Mouse (Mus musculus): Measurements from ENCODE around the gene Ubr2. TPM values are rescaled to one million over a fixed set of nuclear protein-coding genes. Genes with fewer than 3 reads are reported as not detected.

Ubr2 gene
- 25.3 and 27.2 TPM in 2 replicates for polyA plus RNA-seq (2012; rRNA removed)

DNA sequence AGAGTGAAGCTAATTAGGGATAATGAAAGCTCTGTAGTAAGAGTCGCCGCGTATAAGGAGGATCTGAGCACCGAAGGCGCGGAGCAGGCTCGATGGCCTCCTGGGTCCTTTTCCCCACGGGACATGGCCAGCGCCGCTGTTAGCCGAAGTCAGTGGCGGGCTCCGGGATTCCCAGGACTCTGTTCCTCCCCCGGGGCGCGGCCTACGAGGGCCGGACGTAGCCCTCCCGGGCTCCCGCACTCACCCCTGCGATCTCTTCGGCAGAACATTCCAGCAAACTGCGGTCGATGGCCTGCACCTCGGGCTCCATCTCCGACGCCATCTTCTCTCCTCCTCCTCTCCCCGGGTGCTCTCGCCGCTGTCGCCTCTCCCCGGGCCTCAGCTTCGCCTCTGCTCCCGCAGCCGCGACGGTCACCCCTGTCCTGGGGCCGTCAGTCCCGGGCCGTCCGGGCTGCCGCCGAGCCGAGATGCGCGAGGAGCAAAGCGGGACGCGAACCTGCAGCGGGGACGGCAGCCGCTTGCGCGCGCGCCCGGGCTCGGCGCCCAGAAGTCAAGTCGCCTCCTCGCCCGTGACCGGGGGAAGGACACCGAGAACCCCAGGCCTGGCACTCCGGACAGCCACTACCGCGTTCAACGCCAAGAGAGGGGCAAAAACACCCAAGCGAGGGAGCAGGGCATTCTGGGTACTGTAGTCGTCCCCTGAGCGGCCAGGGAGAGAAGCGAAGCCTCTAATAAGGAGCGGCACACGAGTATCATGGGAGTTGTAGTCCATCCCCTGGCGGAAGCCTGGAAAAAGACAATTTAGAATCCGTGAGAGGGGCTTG, at the start of gene Ubr2:
Gene Ubr2, minus strand, starts transcription at position 659 of the 824 bp plus-strand sequence.
- H3K4me1 ChIP-seq (ENCODE audit: control insufficient read depth, insufficient read depth, low read length): peaks cover 14% of the 10 kb centered on the region; the same call in 1 of the 2 replicates
- under 1% methylated on average over 76 of the region's 77 CpGs for WGBS
- H3K27me3 ChIP-seq (replicated peaks; ENCODE audit: control insufficient read depth, insufficient read depth, low read length): no peaks in the 10 kb centered on the region
- H3K36me3 ChIP-seq (ENCODE audit: control insufficient read depth, insufficient read depth, low read length): no peaks in the 10 kb centered on the region
- peak within 1 kb of the TSS; percentile 90 for H3K4me3 ChIP-seq (ENCODE audit: insufficient read depth, low read depth, low read length)
- H3K27ac ChIP-seq (ENCODE audit: insufficient read depth, low read depth, low read length): peak within 1 kb of the TSS; percentile 96
- peak; percentile 97 for DNase-seq
- TF ChIP-seq POLR2A (IDR thresholded peaks at IDR 0.05; ENCODE audit: low read depth, low read length): peak; percentile 94
- TF ChIP-seq CTCF (conservative IDR thresholded peaks at IDR 0.05; ENCODE audit: insufficient read depth, insufficient read length, low read depth, low read length): peak; percentile 31

DNA sequence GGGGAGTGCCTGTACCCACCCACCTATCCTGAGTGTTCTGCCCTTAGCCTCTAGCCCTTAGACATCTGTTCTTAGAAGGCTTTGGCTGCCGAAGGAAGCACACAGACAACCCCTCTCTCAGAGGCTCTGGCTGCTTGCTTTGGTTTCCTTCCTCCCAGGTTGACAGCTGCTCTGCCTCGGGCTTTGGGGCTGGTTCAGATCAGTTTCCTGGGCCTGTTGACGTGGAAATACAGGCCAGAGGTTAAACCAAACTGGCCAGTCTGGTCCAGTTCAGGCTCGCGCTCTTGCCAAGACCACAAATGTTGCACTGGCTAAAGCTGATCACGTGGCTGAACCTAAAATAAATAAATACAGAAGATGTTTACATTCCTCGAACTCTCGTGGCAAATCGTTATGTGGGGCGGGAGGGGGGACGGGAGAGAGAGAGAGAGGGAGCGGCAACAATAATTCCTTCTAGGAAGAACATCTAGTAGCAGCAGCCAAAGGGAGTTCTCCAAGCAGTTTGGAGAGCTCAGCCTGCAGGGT, 49.5 kb upstream of the Ubr2 start:
- Histone ChIP-seq H3K27ac (ENCODE audit: insufficient read depth, low read depth, low read length) (peak overlapping the region; percentile 92), H3K4me1 (ENCODE audit: control insufficient read depth, insufficient read depth, low read length) (peaks cover 26% of the 10 kb centered on the region), H3K4me3 (ENCODE audit: insufficient read depth, low read depth, low read length) (no peak overlapping the region), H3K36me3 (ENCODE audit: control insufficient read depth, insufficient read depth, low read length) (no peaks in the 10 kb centered on the region), H3K27me3 (replicated peaks; ENCODE audit: control insufficient read depth, insufficient read depth, low read length) (no peaks in the 10 kb centered on the region)
- TF ChIP-seq POLR2A (IDR thresholded peaks at IDR 0.05; ENCODE audit: low read depth, low read length): no peak
- no peak for TF ChIP-seq CTCF (conservative IDR thresholded peaks at IDR 0.05; ENCODE audit: insufficient read depth, insufficient read length, low read depth, low read length)
- 1% methylated on average over 12 of the region's 12 CpGs for WGBS
- peak; percentile 91 for DNase-seq

DNA sequence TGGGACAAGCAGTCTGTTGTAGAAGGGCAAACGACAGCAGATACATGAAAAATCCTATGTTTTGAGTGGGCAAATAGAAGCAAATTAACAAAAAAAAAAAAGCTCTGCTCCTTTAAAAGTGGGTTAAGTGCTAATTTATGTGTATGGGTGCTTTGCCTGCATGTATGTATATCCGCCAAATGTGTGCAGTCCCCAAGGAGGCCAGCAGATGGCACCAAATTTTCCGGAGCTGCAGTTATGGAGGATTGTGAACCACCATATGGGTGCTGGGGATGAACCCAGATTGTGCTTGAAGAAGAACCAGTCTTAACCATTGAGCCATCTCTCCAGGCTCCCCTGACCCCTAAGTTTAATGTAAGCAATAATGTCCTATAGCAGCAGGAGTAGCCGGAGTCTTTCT, 47.6 kb upstream of the Ubr2 start:
- peaks cover 16% of the 10 kb centered on the region for H3K4me1 ChIP-seq (ENCODE audit: control insufficient read depth, insufficient read depth, low read length)
- TF ChIP-seq POLR2A (IDR thresholded peaks at IDR 0.05; ENCODE audit: low read depth, low read length) (no peak), CTCF (conservative IDR thresholded peaks at IDR 0.05; ENCODE audit: insufficient read depth, insufficient read length, low read depth, low read length) (0 out of 2 replicates have a peak, but pooled peaks have one; percentile 13)
- H3K27me3 ChIP-seq (replicated peaks; ENCODE audit: control insufficient read depth, insufficient read depth, low read length): no peaks in the 10 kb centered on the region
- no peak overlapping the region for H3K27ac ChIP-seq (ENCODE audit: insufficient read depth, low read depth, low read length)
- no peak overlapping the region for H3K4me3 ChIP-seq (ENCODE audit: insufficient read depth, low read depth, low read length)
- 97% methylated on average over 4 of the region's 4 CpGs for WGBS
- no peaks in the 10 kb centered on the region for H3K36me3 ChIP-seq (ENCODE audit: control insufficient read depth, insufficient read depth, low read length)
- DNase-seq: no peak

DNA sequence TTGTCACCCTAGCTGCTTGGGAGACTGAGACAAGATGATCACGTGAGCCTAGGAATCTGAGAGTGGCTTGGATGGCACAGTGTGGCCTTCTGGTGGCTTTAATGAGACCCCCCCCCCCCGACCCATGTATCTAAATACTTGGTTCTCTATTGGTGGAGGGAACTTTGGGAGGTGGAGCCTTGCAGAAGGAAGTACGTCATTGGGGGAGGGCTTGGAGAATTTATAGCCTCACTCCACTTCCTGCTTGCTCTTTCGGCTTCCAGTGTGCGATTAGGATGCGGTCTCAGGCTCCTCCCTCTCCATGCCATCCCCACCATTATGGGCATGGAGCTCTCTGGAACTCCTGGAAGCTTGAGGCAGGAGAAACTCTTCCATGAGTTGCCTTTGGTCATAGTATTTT, 46.1 kb upstream of the Ubr2 start:
- 76% methylated on average over 6 of the region's 6 CpGs for WGBS
- Histone ChIP-seq H3K27me3 (replicated peaks; ENCODE audit: control insufficient read depth, insufficient read depth, low read length) (no peaks in the 10 kb centered on the region), H3K36me3 (ENCODE audit: control insufficient read depth, insufficient read depth, low read length) (no peaks in the 10 kb centered on the region), H3K4me3 (ENCODE audit: insufficient read depth, low read depth, low read length) (no peak overlapping the region), H3K4me1 (ENCODE audit: control insufficient read depth, insufficient read depth, low read length) (peaks cover 13% of the 10 kb centered on the region), H3K27ac (ENCODE audit: insufficient read depth, low read depth, low read length) (no peak overlapping the region)
- no peak for DNase-seq
- no peak for TF ChIP-seq CTCF (conservative IDR thresholded peaks at IDR 0.05; ENCODE audit: insufficient read depth, insufficient read length, low read depth, low read length)

DNA sequence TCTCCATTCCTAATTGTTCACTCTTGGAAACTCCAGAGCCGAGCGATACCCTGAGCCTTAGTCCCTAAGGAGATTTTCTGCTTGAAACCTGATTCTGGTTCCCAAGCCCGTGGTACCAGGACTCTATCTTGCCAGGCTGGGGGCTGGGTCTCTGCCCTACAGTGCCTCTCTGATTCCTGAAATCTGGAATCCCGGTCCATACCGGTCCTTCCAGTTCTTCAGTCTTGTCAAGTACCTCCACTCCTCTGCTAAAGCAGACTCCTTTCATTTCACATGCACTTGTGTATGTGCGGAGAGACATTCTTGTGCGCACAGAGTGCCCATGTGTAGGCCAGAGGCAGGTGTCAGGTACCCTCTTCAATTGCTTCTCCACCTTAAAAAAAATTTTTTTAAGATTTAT, 44.8 kb upstream of the Ubr2 start:
- WGBS: 79% methylated on average over 7 of the region's 7 CpGs
- TF ChIP-seq POLR2A (IDR thresholded peaks at IDR 0.05; ENCODE audit: low read depth, low read length): no peak
- TF ChIP-seq CTCF (conservative IDR thresholded peaks at IDR 0.05; ENCODE audit: insufficient read depth, insufficient read length, low read depth, low read length): no peak
- Histone ChIP-seq H3K27ac (ENCODE audit: insufficient read depth, low read depth, low read length) (peak overlapping the region; percentile 39; the same call in 1 of the 2 replicates), H3K4me3 (ENCODE audit: insufficient read depth, low read depth, low read length) (no peak overlapping the region), H3K4me1 (ENCODE audit: control insufficient read depth, insufficient read depth, low read length) (peaks cover 9% of the 10 kb centered on the region), H3K27me3 (replicated peaks; ENCODE audit: control insufficient read depth, insufficient read depth, low read length) (no peaks in the 10 kb centered on the region), H3K36me3 (ENCODE audit: control insufficient read depth, insufficient read depth, low read length) (no peaks in the 10 kb centered on the region)
- DNase-seq: no peak

DNA sequence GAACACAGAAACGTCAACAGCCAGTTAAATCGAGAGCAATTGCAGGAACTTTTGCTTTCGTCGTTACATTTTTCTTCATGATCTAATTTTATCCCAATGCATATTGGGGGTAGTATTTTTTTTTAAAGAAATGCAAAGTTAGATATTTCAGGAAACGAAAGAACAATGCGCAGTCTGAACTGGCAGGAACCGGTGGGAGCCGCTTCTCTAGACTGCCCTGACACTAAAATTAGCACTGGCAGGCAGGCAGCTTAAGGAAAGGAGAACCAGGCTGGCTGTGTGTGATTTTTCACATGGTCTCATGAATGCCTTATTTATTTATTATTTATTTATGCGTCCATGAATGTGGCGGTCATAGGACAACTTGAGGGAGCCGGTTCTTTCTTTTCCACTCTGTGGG, 44.3 kb upstream of the Ubr2 start:
- peaks cover 4% of the 10 kb centered on the region for H3K4me1 ChIP-seq (ENCODE audit: control insufficient read depth, insufficient read depth, low read length)
- H3K27ac ChIP-seq (ENCODE audit: insufficient read depth, low read depth, low read length): peak overlapping the region; percentile 48; the same call in 1 of the 2 replicates
- H3K36me3 ChIP-seq (ENCODE audit: control insufficient read depth, insufficient read depth, low read length): no peaks in the 10 kb centered on the region
- WGBS: 51% methylated on average over 11 of the region's 11 CpGs
- no peaks in the 10 kb centered on the region for H3K27me3 ChIP-seq (replicated peaks; ENCODE audit: control insufficient read depth, insufficient read depth, low read length)
- TF ChIP-seq POLR2A (IDR thresholded peaks at IDR 0.05; ENCODE audit: low read depth, low read length): no peak
- no peak for TF ChIP-seq CTCF (conservative IDR thresholded peaks at IDR 0.05; ENCODE audit: insufficient read depth, insufficient read length, low read depth, low read length)
- H3K4me3 ChIP-seq (ENCODE audit: insufficient read depth, low read depth, low read length): no peak overlapping the region
- DNase-seq: peak; percentile 64

DNA sequence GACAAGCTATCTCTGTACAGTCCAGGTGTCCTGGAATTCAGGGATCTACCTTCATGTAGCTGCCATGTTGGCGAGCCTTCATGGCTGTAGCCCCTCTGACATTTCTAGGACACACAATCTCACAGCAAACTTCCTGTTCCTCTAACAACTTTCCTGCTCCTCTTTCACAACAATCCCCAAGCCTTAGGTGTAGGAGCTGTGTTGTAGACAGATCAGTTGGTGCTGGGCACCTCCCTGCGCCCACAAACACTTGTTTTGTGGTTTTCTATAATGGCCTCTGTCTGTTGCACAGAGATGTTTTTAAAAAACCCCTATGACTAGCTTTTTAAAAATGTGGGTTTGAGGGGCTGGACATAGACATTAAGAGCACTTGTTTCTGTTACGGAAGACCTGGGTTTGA, 40.3 kb upstream of the Ubr2 start:
- DNase-seq: no peak
- H3K36me3 ChIP-seq (ENCODE audit: control insufficient read depth, insufficient read depth, low read length): no peaks in the 10 kb centered on the region
- H3K27me3 ChIP-seq (replicated peaks; ENCODE audit: control insufficient read depth, insufficient read depth, low read length): no peaks in the 10 kb centered on the region
- H3K4me3 ChIP-seq (ENCODE audit: insufficient read depth, low read depth, low read length): no peak overlapping the region
- 96% methylated on average over 3 of the region's 3 CpGs for WGBS
- TF ChIP-seq POLR2A (IDR thresholded peaks at IDR 0.05; ENCODE audit: low read depth, low read length) (no peak), CTCF (conservative IDR thresholded peaks at IDR 0.05; ENCODE audit: insufficient read depth, insufficient read length, low read depth, low read length) (no peak)
- H3K27ac ChIP-seq (ENCODE audit: insufficient read depth, low read depth, low read length): no peak overlapping the region
- H3K4me1 ChIP-seq (ENCODE audit: control insufficient read depth, insufficient read depth, low read length): no peaks in the 10 kb centered on the region; the same call in 1 of the 2 replicates
